Mouse (Mus musculus): ENCODE data around the gene Foxc1.

DNA sequence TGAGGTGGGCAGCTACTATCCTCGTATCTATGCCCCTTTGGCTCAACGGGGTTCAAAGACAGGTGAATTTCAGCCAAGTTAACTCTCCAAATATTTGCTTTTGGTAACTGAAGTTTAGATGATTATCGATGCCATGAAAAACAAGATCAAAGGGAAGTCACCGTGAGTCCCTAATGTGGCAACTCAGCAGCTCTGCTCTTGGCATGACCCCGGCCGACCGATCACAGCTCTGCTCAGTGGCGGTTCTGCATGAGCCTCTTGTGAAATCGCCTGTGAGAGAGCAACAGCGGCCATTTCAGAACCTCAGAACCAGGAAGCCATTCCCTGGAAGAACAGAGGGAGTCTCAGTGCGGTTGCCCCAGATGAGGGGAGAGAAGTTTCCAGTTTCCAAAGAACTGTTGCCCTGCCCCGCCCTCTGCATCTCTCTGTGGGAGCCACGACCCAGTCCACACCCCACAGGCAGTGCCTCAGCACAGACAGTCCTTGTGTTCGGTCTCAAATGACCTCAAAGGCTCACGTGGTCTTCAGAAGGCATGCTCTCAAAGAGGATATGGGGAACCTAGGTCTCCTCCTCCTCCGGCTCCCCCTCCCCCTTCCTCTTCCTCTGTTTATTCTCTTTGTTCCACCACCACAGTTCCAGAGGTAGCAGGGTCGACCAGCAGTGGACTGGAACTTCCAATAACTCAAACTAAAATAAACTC is 27.0 kb upstream of the Foxc1 start:
- TF ChIP-seq CTCF (IDR thresholded peaks at IDR 0.05; ENCODE audit: insufficient read depth, low read length) (no peak), POLR2A (IDR thresholded peaks at IDR 0.05; ENCODE audit: borderline replicate concordance, extremely low read depth, low read depth, low read length) (no peak)

All from lung, adult 2 months (tissue).